Mouse (Mus musculus) midbrain, postnatal 0 days (tissue): ENCODE data around the gene Kcna5. TPM values are rescaled to one million over a fixed set of nuclear protein-coding genes. Genes with fewer than 3 reads are reported as not detected.

Experiments
- ATAC-seq: fragments of 200-750 bp; cut with Nextera tagmentation; 2 replicates; pipeline ENCODE4 v1.8.0; 2017; ENCODE audit warnings: moderate number of reproducible peaks, mild to moderate bottlenecking, moderate TSS enrichment, moderate library complexity; ENCODE audit not compliant: low FRiP score
- DNase-seq: peaks from one replicate; pipeline ENCODE4 v3.0.0-alpha.2; 2015; ENCODE audit warnings: low spot score
- H3K27ac ChIP-seq: fragments of 300-500 bp; sonication (generic); 2 replicates; pipeline ENCODE4 v1.5.1; 2014; ENCODE audit warnings: low read depth, mild to moderate bottlenecking, low read length, mixed read lengths
- H3K27me3 ChIP-seq: fragments of 300-500 bp; sonication (generic); 2 replicates; pipeline ENCODE4 v1.6.1; 2014; ENCODE audit warnings: low read length, control low read depth, mixed read lengths; ENCODE audit not compliant: insufficient read depth
- H3K36me3 ChIP-seq: fragments of 300-500 bp; sonication (generic); 2 replicates; pipeline ENCODE4 v1.6.1; 2014; ENCODE audit warnings: low read length, control low read depth, mixed read lengths; ENCODE audit not compliant: insufficient read depth
- H3K4me1 ChIP-seq: fragments of 300-500 bp; sonication (generic); 2 replicates; pipeline ENCODE4 v1.6.1; 2014; ENCODE audit warnings: mild to moderate bottlenecking, control low read depth, antibody characterized with exemption, low read length, mixed read lengths; ENCODE audit not compliant: insufficient read depth
- H3K4me2 ChIP-seq: fragments of 300-500 bp; sonication (generic); 2 replicates; pipeline ENCODE4 v1.6.1; 2014; ENCODE audit warnings: low read depth, mild to moderate bottlenecking, low read length, mixed read lengths; ENCODE audit not compliant: poor library complexity, severe bottlenecking
- H3K4me3 ChIP-seq: fragments of 300-500 bp; sonication (generic); 2 replicates; pipeline ENCODE4 v1.5.1; 2014; ENCODE audit warnings: low read depth, mild to moderate bottlenecking, low read length, moderate library complexity
- H3K9ac ChIP-seq: fragments of 300-500 bp; sonication (generic); replicated peaks from 2 replicates; pipeline ENCODE4 v1.6.1; 2014; ENCODE audit warnings: mild to moderate bottlenecking, low read length, moderate library complexity, mixed read lengths; ENCODE audit not compliant: poor library complexity, severe bottlenecking
- H3K9me3 ChIP-seq: fragments of 300-500 bp; sonication (generic); 2 replicates; pipeline ENCODE4 v1.6.1; 2016; ENCODE audit warnings: low read length, control low read depth
- CTCF ChIP-seq: IDR thresholded peaks from 2 replicates; pipeline ENCODE4 v1.5.1; 2016; ENCODE audit warnings: antibody characterized with exemption, mild to moderate bottlenecking
- WGBS: fragments of 180-500 bp; shearing (Covaris S2); extraction: QIAGEN DNeasy Blood & Tissue Kit; methylation state at CpG from one replicate; pipeline ENCODE4 v1.1.7; 2014; 5-methylcytosine and 5-hydroxymethylcytosine counted together
- polyA plus RNA-seq: library from polyadenylated mRNA; unstranded; fragments of >200 nt; fragmentation: Nextera tagmentation; extraction: Ambion mirVana; gene quantifications from 2 replicates; pipeline ENCODE4 v1.2.1, GENCODE M21; 2015
- total RNA-seq: library from RNA; depleted of rRNA; stranded (reverse); fragments of >200 nt; gene quantifications from 2 replicates; pipeline ENCODE4 v1.2.3, GENCODE M21; 2014; rRNA removed

Gene Kcna5
- 4.9 and 5.3 TPM in 2 replicates for total RNA-seq
- polyA plus RNA-seq, result 3.8 and 4.9 TPM in 2 replicates

DNA sequence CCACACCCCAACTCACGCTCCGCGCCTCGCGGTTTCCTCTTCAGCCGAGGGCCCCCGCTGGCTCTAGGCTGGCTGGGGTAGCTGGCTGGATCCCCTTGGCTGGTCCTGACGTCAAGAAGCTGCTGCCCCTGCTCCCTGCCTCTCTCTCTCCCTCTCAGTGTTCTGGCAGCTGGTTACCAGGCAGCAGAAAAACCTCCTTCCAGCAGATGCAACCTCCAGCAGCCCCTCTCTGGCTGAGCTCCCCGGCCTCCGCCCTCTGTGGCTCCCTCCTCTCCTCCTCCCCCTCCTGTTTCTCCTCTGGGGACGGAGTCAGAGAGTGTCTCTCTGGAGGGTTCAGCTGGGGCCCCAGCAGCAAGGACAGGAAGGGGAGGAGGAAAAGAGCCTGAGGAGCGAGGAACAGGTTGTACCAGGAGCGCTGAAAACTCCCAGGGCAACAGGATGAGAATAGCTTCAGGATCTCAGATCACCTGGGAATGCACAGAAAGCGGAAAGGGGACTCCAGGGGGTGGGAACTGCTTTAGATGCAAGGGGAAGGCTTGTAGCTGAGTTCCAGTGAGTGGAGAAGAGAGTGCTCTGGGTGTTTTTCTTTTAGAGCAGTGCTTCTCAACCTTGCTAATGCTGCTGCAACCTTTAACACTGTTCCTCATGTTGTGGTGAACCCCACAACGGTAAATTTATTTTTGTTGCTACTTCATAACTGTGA is at the start of gene Kcna5:
Kcna5 (minus strand) TSS at position 205 of the 703 bp plus-strand sequence.
- peak within 1 kb of the TSS; percentile 29; the same call in 1 of the 2 replicates for H3K9ac ChIP-seq
- 2% methylated on average over 15 of the region's 15 CpGs for WGBS
- H3K27me3 ChIP-seq, result no peaks in the 10 kb centered on the region
- no peaks in the 10 kb centered on the region for H3K36me3 ChIP-seq
- H3K4me3 ChIP-seq, result peak within 1 kb of the TSS; percentile 22
- H3K27ac ChIP-seq, result peak within 1 kb of the TSS; percentile 8; the same call in 1 of the 2 replicates
- no peaks in the 10 kb centered on the region for H3K9me3 ChIP-seq
- H3K4me2 ChIP-seq, result peak within 1 kb of the TSS; percentile 50
- H3K4me1 ChIP-seq, result no peaks in the 10 kb centered on the region; the same call in 1 of the 2 replicates
- peak; percentile 59 for DNase-seq
- no peak for TF ChIP-seq CTCF
- peak; percentile 84 for ATAC-seq

DNA sequence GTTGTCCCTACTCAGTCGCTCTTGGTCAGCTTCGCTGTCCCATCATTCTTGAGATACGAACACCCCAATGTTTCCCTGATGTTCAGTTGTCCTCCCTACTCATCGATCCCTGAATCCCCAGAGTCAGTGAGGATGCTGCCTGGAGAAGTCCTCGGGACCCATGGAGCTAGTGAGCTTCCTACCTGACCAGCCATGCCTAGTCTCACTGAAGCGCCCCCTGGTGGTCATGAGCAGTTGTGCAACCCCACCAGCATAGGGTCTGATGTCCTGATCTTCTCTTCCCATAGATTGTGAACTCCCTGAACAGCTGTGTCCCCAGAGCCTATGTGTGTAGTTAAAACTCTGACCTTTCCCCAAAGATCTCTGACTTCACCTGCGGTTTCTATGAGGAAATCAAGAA is 47.9 kb upstream of the Kcna5 start:
- Histone ChIP-seq H3K4me2 (no peak overlapping the region), H3K27ac (no peak overlapping the region), H3K9me3 (no peaks in the 10 kb centered on the region), H3K36me3 (no peaks in the 10 kb centered on the region), H3K4me3 (no peak overlapping the region), H3K27me3 (no peaks in the 10 kb centered on the region), H3K4me1 (no peaks in the 10 kb centered on the region), H3K9ac (no peak overlapping the region)
- peak; percentile 60 for TF ChIP-seq CTCF
- DNase-seq (no peak), ATAC-seq (no peak)
- 70% methylated on average over 7 of the region's 7 CpGs for WGBS

GRCm38 (mm10) chr6:126581632-126582031 is 46.4 kb upstream of the Kcna5 start:
- H3K4me3 ChIP-seq, result no peak overlapping the region
- no peak overlapping the region for H3K9ac ChIP-seq
- H3K4me2 ChIP-seq, result no peak overlapping the region
- H3K9me3 ChIP-seq, result no peaks in the 10 kb centered on the region
- no peaks in the 10 kb centered on the region for H3K27me3 ChIP-seq
- ATAC-seq, result no peak
- H3K4me1 ChIP-seq, result no peaks in the 10 kb centered on the region
- no peak for DNase-seq
- H3K36me3 ChIP-seq, result no peaks in the 10 kb centered on the region
- TF ChIP-seq CTCF, result no peak
- H3K27ac ChIP-seq, result no peak overlapping the region
- WGBS, result 73% methylated on average over 8 of the region's 8 CpGs

- ATAC-seq, result no peak
- Histone ChIP-seq H3K27ac (no peak overlapping the region), H3K4me3 (no peak overlapping the region), H3K4me1 (no peaks in the 10 kb centered on the region), H3K4me2 (no peak overlapping the region), H3K27me3 (no peaks in the 10 kb centered on the region), H3K9me3 (no peaks in the 10 kb centered on the region), H3K36me3 (no peaks in the 10 kb centered on the region), H3K9ac (no peak overlapping the region)
- no peak for TF ChIP-seq CTCF
- 85% methylated on average over 3 of the region's 3 CpGs for WGBS
- no peak for DNase-seq
These were observed 45.4 kb upstream of the Kcna5 start for GRCm38 (mm10) chr6:126580571-126580970.

DNA sequence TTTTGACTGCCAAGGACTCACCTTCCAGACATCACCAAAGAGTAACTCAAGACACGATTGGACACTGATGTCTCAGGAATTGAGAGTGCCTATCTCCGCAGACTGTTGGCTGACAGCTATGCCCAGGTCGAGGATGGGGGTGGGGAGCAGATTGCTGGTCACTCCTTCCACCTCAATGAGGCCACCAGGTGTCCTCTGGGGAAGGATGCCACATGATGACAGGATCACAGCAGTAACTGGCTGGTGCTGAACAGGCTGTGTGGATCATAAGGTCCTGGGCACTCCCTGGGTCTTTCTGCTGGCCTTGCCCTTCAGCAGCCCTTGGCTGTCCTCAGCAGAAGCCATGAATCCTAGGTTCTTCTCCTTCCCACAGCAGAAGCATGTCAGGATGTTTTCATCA is 42.2 kb upstream of the Kcna5 start:
- Histone ChIP-seq H3K4me2 (no peak overlapping the region), H3K4me3 (no peak overlapping the region), H3K36me3 (no peaks in the 10 kb centered on the region), H3K9ac (no peak overlapping the region), H3K9me3 (no peaks in the 10 kb centered on the region), H3K4me1 (no peaks in the 10 kb centered on the region), H3K27ac (no peak overlapping the region), H3K27me3 (no peaks in the 10 kb centered on the region)
- ATAC-seq (no peak), DNase-seq (no peak)
- no peak for TF ChIP-seq CTCF
- 88% methylated on average over 3 of the region's 3 CpGs for WGBS

- no peaks in the 10 kb centered on the region for H3K36me3 ChIP-seq
- H3K27ac ChIP-seq, result no peak overlapping the region
- H3K4me1 ChIP-seq, result no peaks in the 10 kb centered on the region
- H3K4me3 ChIP-seq, result no peak overlapping the region
- 72% methylated on average over 1 of the region's 1 CpGs for WGBS
- H3K9me3 ChIP-seq, result no peaks in the 10 kb centered on the region
- H3K4me2 ChIP-seq, result no peak overlapping the region
- TF ChIP-seq CTCF, result no peak
- no peak for DNase-seq
- no peak overlapping the region for H3K9ac ChIP-seq
- ATAC-seq, result no peak
- no peaks in the 10 kb centered on the region for H3K27me3 ChIP-seq
These were observed 41.4 kb upstream of the Kcna5 start for GRCm38 (mm10) chr6:126576566-126576965.
